Mouse (Mus musculus) lung, adult 2 months (tissue): ENCODE results near the gene Ccdc30. TPM values are rescaled to one million over a fixed set of nuclear protein-coding genes. Genes with fewer than 3 reads are reported as not detected.

ENCODE experiments used
- DNase-seq: peaks from one replicate; pipeline ENCODE4 v3.0.0; 2022
- H3K4me1 ChIP-seq: fragments of 200-500 bp; 2 replicates; pipeline ENCODE4 v1.6.1; 2011; ENCODE audit warnings: low read length; ENCODE audit not compliant: control insufficient read depth, insufficient read depth
- H3K4me3 ChIP-seq: fragments of 200-500 bp; replicated peaks from 2 replicates; pipeline ENCODE3; 2011; ENCODE audit warnings: low read depth, mild to moderate bottlenecking, control low read depth, low read length; ENCODE audit errors: extremely low read depth
- CTCF ChIP-seq: fragments of 200-500 bp; IDR thresholded peaks from 2 replicates; pipeline ENCODE4 v1.5.1; 2011; ENCODE audit warnings: mild to moderate bottlenecking, low read length, control low read depth; ENCODE audit not compliant: insufficient read depth
- POLR2A ChIP-seq: fragments of 200-500 bp; IDR thresholded peaks from 2 replicates; pipeline ENCODE4 v1.6.1; 2011; ENCODE audit warnings: low read depth, mild to moderate bottlenecking, control low read depth, low read length, borderline replicate concordance; ENCODE audit errors: extremely low read depth
- WGBS: fragments of 180-500 bp; shearing (Covaris S2); methylation state at CpG from one replicate; pipeline ENCODE4 v1.1.7; 2018; 5-methylcytosine and 5-hydroxymethylcytosine counted together
- polyA plus RNA-seq: library from polyadenylated mRNA; depleted of rRNA; stranded (reverse); fragments of >200 nt; gene quantifications from 2 replicates; pipeline ENCODE4 v1.2.3, GENCODE M21; 2012

Gene Ccdc30
- polyA plus RNA-seq, 1 experiment, result 4.2 TPM

GRCm38 (mm10) chr4:119421191-119421590 is 5.9 kb upstream of the Ccdc30 start:
- no peak for DNase-seq
- Histone ChIP-seq H3K4me1 (peaks cover 7% of the 10 kb centered on the region), H3K4me3 (no peak overlapping the region)
- no peak for TF ChIP-seq CTCF
- 44% methylated on average over 3 of the region's 3 CpGs for WGBS

GRCm38 (mm10) chr4:119417894-119418293 is 2.6 kb upstream of the Ccdc30 start:
- no peak overlapping the region for H3K4me3 ChIP-seq
- WGBS, result 87% methylated on average over 3 of the region's 3 CpGs
- no peak for TF ChIP-seq POLR2A
- no peak for TF ChIP-seq CTCF
- no peak for DNase-seq
- H3K4me1 ChIP-seq, result peaks cover 10% of the 10 kb centered on the region

DNA sequence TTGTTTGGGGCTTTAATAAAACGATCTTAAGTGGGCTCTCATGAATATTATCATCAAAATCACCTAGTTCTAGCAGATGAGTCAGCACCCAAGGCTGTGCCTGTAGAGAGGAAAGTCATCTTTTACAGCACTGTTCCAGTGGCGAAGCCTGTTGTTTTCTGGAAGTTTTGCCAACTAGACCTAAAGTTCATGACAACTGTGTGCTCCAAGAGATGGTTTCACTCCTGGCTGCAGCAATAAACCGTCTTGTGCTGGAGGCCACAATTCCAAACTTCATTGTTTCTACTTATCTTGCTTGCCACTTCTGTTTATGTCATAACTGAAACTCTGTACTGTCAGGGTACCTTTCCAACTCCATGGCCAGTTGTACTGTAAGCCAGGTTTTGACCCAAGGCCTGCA is 1.9 kb upstream of the Ccdc30 start:
- H3K4me3 ChIP-seq, result no peak overlapping the region
- DNase-seq, result no peak
- H3K4me1 ChIP-seq, result peaks cover 8% of the 10 kb centered on the region
- WGBS, result 68% methylated on average over 3 of the region's 3 CpGs
- TF ChIP-seq POLR2A (no peak), CTCF (no peak)

GRCm38 (mm10) chr4:119412791-119413190 is 2.5 kb downstream of the Ccdc30 start:
- no peak for DNase-seq
- Histone ChIP-seq H3K4me3 (no peak overlapping the region), H3K4me1 (peaks cover 4% of the 10 kb centered on the region)
- 58% methylated on average over 6 of the region's 6 CpGs for WGBS
- no peak for TF ChIP-seq POLR2A
- no peak for TF ChIP-seq CTCF

DNA sequence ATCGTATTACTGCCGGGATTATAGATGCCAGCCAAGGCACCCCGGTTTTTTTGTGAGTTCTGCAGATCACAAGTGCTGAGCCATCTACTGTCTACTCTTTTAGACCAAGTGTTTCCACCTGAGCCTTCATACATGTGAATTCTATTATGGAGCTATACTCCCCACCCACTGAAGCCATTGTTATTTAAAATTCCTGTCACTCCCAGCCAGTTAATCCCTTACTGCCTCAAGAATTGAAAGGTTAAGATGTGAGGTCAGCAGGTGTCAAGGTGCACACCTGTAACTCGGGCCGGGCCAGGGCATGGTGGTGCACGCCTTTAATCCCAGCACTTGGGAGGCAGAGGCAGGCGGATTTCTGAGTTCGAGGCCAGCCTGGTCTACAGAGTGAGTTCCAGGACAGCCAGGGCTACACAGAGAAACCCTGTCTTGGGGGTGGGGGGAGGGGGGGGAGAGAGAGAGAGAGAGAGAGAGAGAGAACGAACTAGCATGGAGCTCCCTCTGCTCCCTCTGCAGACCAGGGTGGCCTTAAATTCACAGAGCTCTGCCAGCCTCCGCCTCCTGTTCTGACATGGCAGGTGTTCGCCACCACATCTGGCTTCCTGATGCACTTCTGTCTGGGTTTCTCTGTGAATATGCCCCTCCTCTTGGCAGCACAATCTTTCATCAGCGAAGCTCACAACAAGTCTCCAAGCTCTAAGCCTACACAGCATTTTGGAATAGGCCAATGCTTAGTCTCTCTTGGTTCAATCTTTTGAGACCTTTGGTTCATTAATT is 3.3 kb downstream of the Ccdc30 start:
- Histone ChIP-seq H3K4me1 (peaks cover 4% of the 10 kb centered on the region), H3K4me3 (no peak overlapping the region)
- DNase-seq, result no peak
- TF ChIP-seq CTCF (no peak), POLR2A (no peak)
- 75% methylated on average over 12 of the region's 12 CpGs for WGBS

- Histone ChIP-seq H3K4me1 (no peaks in the 10 kb centered on the region), H3K4me3 (no peak overlapping the region)
- DNase-seq, result no peak
- 95% methylated on average over 2 of the region's 2 CpGs for WGBS
- TF ChIP-seq POLR2A (no peak), CTCF (no peak)
Observed at GRCm38 (mm10) chr4:119403431-119403830, 11.9 kb downstream of the Ccdc30 start.

DNA sequence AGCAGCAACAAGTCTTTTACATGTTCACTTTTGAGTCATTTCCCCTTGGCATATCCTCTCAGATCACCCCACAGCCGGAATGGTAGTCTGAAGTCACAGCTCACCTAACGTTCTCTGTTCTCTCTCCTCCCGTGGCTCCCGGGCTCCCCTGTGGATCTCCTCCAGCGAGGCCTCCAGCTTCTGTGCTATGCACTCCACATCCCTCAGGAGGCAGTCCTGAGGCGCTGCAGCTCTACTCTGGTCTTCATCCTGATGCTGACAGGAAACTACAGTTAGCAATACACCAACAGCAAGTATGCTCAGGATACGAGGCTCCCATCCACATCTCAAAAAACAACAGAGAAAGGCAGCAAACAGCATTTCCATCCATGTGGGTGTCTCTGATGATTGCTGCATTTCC is 14.4 kb downstream of the Ccdc30 start:
- no peaks in the 10 kb centered on the region for H3K4me1 ChIP-seq
- 56% methylated on average over 7 of the region's 7 CpGs for WGBS
- H3K4me3 ChIP-seq, result no peak overlapping the region
- TF ChIP-seq POLR2A (no peak), CTCF (no peak)
- DNase-seq, result no peak

DNA sequence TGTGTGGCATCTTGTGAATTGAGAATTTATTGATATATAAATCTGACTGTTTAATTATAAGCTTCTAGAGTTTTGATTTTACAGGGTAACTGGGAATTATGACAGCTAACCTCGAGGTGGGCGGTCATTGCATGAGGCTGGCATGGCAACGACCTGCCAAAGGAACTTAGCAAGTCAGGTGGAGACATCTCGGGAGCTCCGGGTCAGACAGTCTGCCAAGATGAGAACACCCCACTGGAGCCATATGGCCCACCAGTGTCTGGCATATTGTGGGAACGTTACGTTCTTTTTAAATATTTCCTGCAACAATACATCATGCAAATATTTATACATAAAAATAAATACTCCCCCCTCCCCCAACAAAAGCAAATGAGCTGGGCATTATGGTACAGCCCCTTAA is 16.6 kb downstream of the Ccdc30 start:
- no peak for DNase-seq
- no peak overlapping the region for H3K4me3 ChIP-seq
- no peaks in the 10 kb centered on the region for H3K4me1 ChIP-seq
- 66% methylated on average over 7 of the region's 7 CpGs for WGBS
- TF ChIP-seq CTCF (no peak), POLR2A (no peak)

- Histone ChIP-seq H3K4me3 (no peak overlapping the region), H3K4me1 (no peaks in the 10 kb centered on the region)
- 84% methylated on average over 1 of the region's 1 CpGs for WGBS
- TF ChIP-seq POLR2A (no peak), CTCF (peak; percentile 32)
- no peak for DNase-seq
Observed at GRCm38 (mm10) chr4:119390369-119390768, 25.0 kb downstream of the Ccdc30 start.

DNA sequence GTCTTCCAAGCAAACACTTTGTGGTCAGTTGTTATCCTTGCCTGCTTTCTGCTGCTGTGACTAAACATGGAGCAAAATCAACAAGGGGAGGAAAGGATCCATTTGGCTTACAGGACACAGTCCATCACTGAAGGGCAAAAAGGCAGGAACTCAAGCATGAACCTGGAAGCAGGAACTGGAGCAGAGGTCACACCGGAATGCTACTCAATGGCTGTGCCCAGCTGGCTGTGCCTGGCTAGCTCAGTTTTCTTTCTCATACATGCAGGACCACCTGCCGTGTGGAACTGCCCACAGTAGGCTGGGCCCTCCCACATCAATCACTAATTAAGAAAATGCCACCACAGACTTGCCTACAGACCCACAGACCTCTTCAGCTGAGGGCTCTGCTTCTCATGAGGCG is 26.1 kb downstream of the Ccdc30 start:
- no peak for DNase-seq
- WGBS, result 75% methylated on average over 3 of the region's 3 CpGs
- Histone ChIP-seq H3K4me3 (no peak overlapping the region), H3K4me1 (no peaks in the 10 kb centered on the region)
- TF ChIP-seq POLR2A (no peak), CTCF (no peak)
